Comparison of ENCODE assay signal across 23 mouse cellular contexts in the genomic region with DNA sequence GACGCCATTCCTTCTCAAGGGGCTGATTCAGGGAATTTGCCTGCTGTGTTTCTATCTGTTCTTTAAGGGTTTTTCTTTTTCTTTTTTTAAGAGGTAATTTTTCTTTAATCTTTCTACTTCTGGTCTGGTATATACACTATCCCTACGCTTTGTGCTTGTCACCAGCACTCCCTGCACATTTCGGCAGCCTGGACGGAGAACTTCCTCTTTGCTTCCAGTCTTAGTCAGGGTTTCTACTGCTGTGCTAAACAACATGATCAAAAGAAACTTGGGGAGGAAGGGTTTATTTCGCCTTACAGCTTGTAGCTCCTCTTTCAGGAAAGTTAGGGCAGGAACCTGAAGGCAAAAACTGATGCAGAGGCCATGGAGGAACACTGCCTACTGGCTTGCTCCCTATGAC. TPM values are rescaled to one million over a fixed set of nuclear protein-coding genes. Genes with fewer than 3 reads are reported as not detected.
"Had no signal": no experiment of that assay in that cellular context is flagged by ENCODE, and none has a peak within 500 bp of the region (broad histone marks: within the 10 kb centered on the region; RNA-seq: fewer than 3 reads in every experiment).

No protein-coding gene starts in this region.

- H3K9ac ChIP-seq: kidney, embryonic 15.5 days; limb, embryonic 13.5 days; liver, embryonic 12.5 days; liver, embryonic 15.5 days; lung, embryonic 15.5 days; midbrain, embryonic 12.5 days; midbrain, embryonic 15.5 days; neural tube, embryonic 12.5 days; neural tube, embryonic 15.5 days had no signal

- H3K4me3 ChIP-seq: kidney, embryonic 15.5 days; limb, embryonic 10.5 days; limb, embryonic 13.5 days; liver, embryonic 12.5 days; liver, embryonic 15.5 days; lung, embryonic 15.5 days; midbrain, embryonic 12.5 days; midbrain, embryonic 15.5 days; neural tube, embryonic 12.5 days; neural tube, embryonic 15.5 days had no signal

- DNase-seq: kidney, adult 8-10 months; kidney, postnatal 10 days; kidney, postnatal 4 days; layer of hippocampus, adult 9-11 months; liver; lung, adult 18-20 months; lung, postnatal 10 days; lung, postnatal 36 days; retina, postnatal 1 day; right cerebral cortex, postnatal 25 days; spleen, adult 18-20 months; thymus, adult 18-20 months; thymus, postnatal 36 days had no signal

- H3K27me3 ChIP-seq: limb, embryonic 13.5 days; liver, embryonic 15.5 days; lung, embryonic 15.5 days; midbrain, embryonic 12.5 days; midbrain, embryonic 15.5 days; neural tube, embryonic 12.5 days; neural tube, embryonic 15.5 days had no signal

- H3K9me3 ChIP-seq: kidney, embryonic 15.5 days; limb, embryonic 10.5 days; limb, embryonic 13.5 days; liver, embryonic 12.5 days; liver, embryonic 15.5 days; lung, embryonic 15.5 days; midbrain, embryonic 12.5 days; midbrain, embryonic 15.5 days; neural tube, embryonic 12.5 days; neural tube, embryonic 15.5 days had no signal

- H3K4me2 ChIP-seq: kidney, embryonic 15.5 days; limb, embryonic 13.5 days; liver, embryonic 12.5 days; liver, embryonic 15.5 days; lung, embryonic 15.5 days; midbrain, embryonic 12.5 days; midbrain, embryonic 15.5 days; neural tube, embryonic 12.5 days; neural tube, embryonic 15.5 days had no signal

- H3K27ac ChIP-seq: kidney, embryonic 15.5 days; limb, embryonic 10.5 days; limb, embryonic 13.5 days; liver, embryonic 12.5 days; liver, embryonic 15.5 days; lung, embryonic 15.5 days; midbrain, embryonic 12.5 days; midbrain, embryonic 15.5 days; neural tube, embryonic 12.5 days; neural tube, embryonic 15.5 days had no signal

- H3K4me1 ChIP-seq: kidney, embryonic 15.5 days; limb, embryonic 10.5 days; limb, embryonic 13.5 days; liver, embryonic 12.5 days; liver, embryonic 15.5 days; lung, embryonic 15.5 days; midbrain, embryonic 12.5 days; midbrain, embryonic 15.5 days; neural tube, embryonic 12.5 days; neural tube, embryonic 15.5 days had no signal

- ATAC-seq: liver, embryonic 12.5 days; midbrain, embryonic 15.5 days had no signal

- H3K36me3 ChIP-seq: kidney, embryonic 15.5 days; limb, embryonic 10.5 days; limb, embryonic 13.5 days; liver, embryonic 12.5 days; liver, embryonic 15.5 days; lung, embryonic 15.5 days; midbrain, embryonic 12.5 days; midbrain, embryonic 15.5 days; neural tube, embryonic 12.5 days; neural tube, embryonic 15.5 days had no signal

RNA-seq across cellular contexts. Expression of gene Tmem266, which starts 18.3 kb away (rescaled TPM):
- polyA plus RNA-seq: liver, embryonic 12.5 days; liver, embryonic 15.5 days had no signal
